Mouse (Mus musculus) G1E (cell line): Measurements from ENCODE around the gene Helt. TPM values are rescaled to one million over a fixed set of nuclear protein-coding genes. Genes with fewer than 3 reads are reported as not detected.

Source experiments
- ATAC-seq: 2 replicates; pipeline ENCODE4 v1.8.0; 2016; ENCODE audit warnings: mild to moderate bottlenecking; ENCODE audit not compliant: insufficient number of reproducible peaks, poor library complexity, low FRiP score, severe bottlenecking; ENCODE audit errors: extremely low read depth
- DNase-seq: peaks from one replicate; pipeline ENCODE4 v3.0.0; 2012; ENCODE audit warnings: low spot score
- H3K27me3 ChIP-seq: 2 replicates; pipeline ENCODE4 v1.6.1; 2012; ENCODE audit warnings: mild to moderate bottlenecking, low read length, inconsistent platforms; ENCODE audit not compliant: insufficient read depth
- H3K36me3 ChIP-seq: replicated peaks from 2 replicates; pipeline ENCODE3; 2012; ENCODE audit warnings: mild to moderate bottlenecking, inconsistent platforms
- H3K4me1 ChIP-seq: 2 replicates; pipeline ENCODE4 v1.6.1; 2012; ENCODE audit warnings: low read depth, low read length, inconsistent platforms, mixed read lengths; ENCODE audit not compliant: insufficient read depth
- H3K4me3 ChIP-seq: 2 replicates; pipeline ENCODE4 v1.5.1; 2012; ENCODE audit warnings: low read depth, mild to moderate bottlenecking, inconsistent platforms, low read length, moderate library complexity, mixed read lengths
- H3K9me3 ChIP-seq: replicated peaks from 2 replicates; pipeline ENCODE4 v1.6.1; 2012; ENCODE audit warnings: inconsistent platforms
- CTCF ChIP-seq: IDR thresholded peaks from 2 replicates; pipeline ENCODE4 v1.5.1; 2012; ENCODE audit warnings: low read depth, low read length, inconsistent platforms, mixed read lengths
- GATA1 ChIP-seq: IDR thresholded peaks from 2 replicates; pipeline ENCODE4 v1.6.1; 2012; ENCODE audit warnings: borderline replicate concordance, low read length, inconsistent platforms, mixed read lengths
- GATA2 ChIP-seq: IDR thresholded peaks from 2 replicates; pipeline ENCODE4 v1.6.1; 2012; ENCODE audit warnings: low read depth, low read length, inconsistent platforms, borderline replicate concordance
- POLR2AphosphoS5 ChIP-seq: IDR thresholded peaks from 2 replicates; pipeline ENCODE4 v1.6.1; 2012; ENCODE audit warnings: low read depth, low read length, inconsistent platforms; ENCODE audit not compliant: insufficient replicate concordance
- TAL1 ChIP-seq: conservative IDR thresholded peaks from 2 replicates; pipeline ENCODE4 v1.6.1; 2012; ENCODE audit warnings: low read depth, low read length, inconsistent platforms, mixed read lengths
- polyA plus RNA-seq: library from polyadenylated mRNA; stranded (reverse); fragments of >175 nt; gene quantifications from 2 replicates; pipeline ENCODE4 v1.2.3, GENCODE M21; 2012
- total RNA-seq, 2 experiments: library from RNA; stranded (forward) in 1 of 2; stranded (reverse) in 1 of 2; fragments of 200-1000 nt in 1 of 2; fragments of >200 nt in 1 of 2; fragmentation: Nextera tagmentation in 1 of 2; gene quantifications; 2 replicates each; pipeline ENCODE4 v1.2.3; 2014 to 2017

Helt gene
- total and polyA plus RNA-seq, 3 experiments, result 0.38 TPM; not detected in 2

- DNase-seq (no peak), ATAC-seq (no peak)
- no peaks in the 10 kb centered on the region for H3K9me3 ChIP-seq
- no peaks in the 10 kb centered on the region for H3K36me3 ChIP-seq
- H3K4me3 ChIP-seq, result no peak overlapping the region
- peaks cover 34% of the 10 kb centered on the region for H3K27me3 ChIP-seq
- no peak for TF ChIP-seq CTCF
- TF ChIP-seq POLR2AphosphoS5, result no peak
- no peak for TF ChIP-seq GATA1
- TF ChIP-seq TAL1, result no peak
- TF ChIP-seq GATA2, result no peak
- peaks cover 10% of the 10 kb centered on the region; the same call in 1 of the 2 replicates for H3K4me1 ChIP-seq
Observed at GRCm38 (mm10) chr8:46246346-46246745, 48.1 kb downstream of the Helt start.

GRCm38 (mm10) chr8:46242946-46243345 is 51.5 kb downstream of the Helt start:
- ATAC-seq (no peak), DNase-seq (no peak)
- Histone ChIP-seq H3K36me3 (no peaks in the 10 kb centered on the region), H3K9me3 (no peaks in the 10 kb centered on the region), H3K27me3 (peaks cover 22% of the 10 kb centered on the region), H3K4me3 (no peak overlapping the region), H3K4me1 (peaks cover 10% of the 10 kb centered on the region; the same call in 1 of the 2 replicates)
- no peak for TF ChIP-seq GATA2
- no peak for TF ChIP-seq GATA1
- TF ChIP-seq POLR2AphosphoS5, result no peak
- no peak for TF ChIP-seq CTCF
- no peak for TF ChIP-seq TAL1

Other genes with a start within 250 kb of the Helt start
- gene Cfap97, start 142.9 kb downstream of the Helt start, total RNA-seq (2014; fragmentation: Nextera tagmentation), result 59.3 and 69.4 TPM in 2 replicates
- gene Cfap97, start 142.9 kb downstream of the Helt start, total RNA-seq (2017), result 27.4 and 31.8 TPM in 2 replicates
- 1.4 and 2.0 TPM in 2 replicates for gene Cfap97, start 142.9 kb downstream of the Helt start, polyA plus RNA-seq
- 16.9 and 17.4 TPM in 2 replicates for gene Snx25, start 142.5 kb downstream of the Helt start, total RNA-seq (2014; fragmentation: Nextera tagmentation)
- 34.1 and 38.8 TPM in 2 replicates for gene Snx25, start 142.5 kb downstream of the Helt start, total RNA-seq (2017)
- 10.5 and 13.3 TPM in 2 replicates for gene Snx25, start 142.5 kb downstream of the Helt start, polyA plus RNA-seq
- 80.9 and 81.6 TPM in 2 replicates for gene Slc25a4, start 83.4 kb downstream of the Helt start, total RNA-seq (2014; fragmentation: Nextera tagmentation)
- 160 and 177 TPM in 2 replicates for gene Slc25a4, start 83.4 kb downstream of the Helt start, total RNA-seq (2017)
- gene Slc25a4, start 83.4 kb downstream of the Helt start, polyA plus RNA-seq, result 35.2 and 50.4 TPM in 2 replicates
- 143 and 149 TPM in 2 replicates for gene Acsl1, start 176.4 kb upstream of the Helt start, total RNA-seq (2014; fragmentation: Nextera tagmentation)
- gene Acsl1, start 176.4 kb upstream of the Helt start, total RNA-seq (2017), result 48.6 and 55.0 TPM in 2 replicates
- 19.4 and 27.0 TPM in 2 replicates for gene Acsl1, start 176.4 kb upstream of the Helt start, polyA plus RNA-seq